Mouse (Mus musculus) layer of hippocampus, adult 8-10 months (tissue): ENCODE results near the gene Poc1a. TPM values are rescaled to one million over a fixed set of nuclear protein-coding genes. Genes with fewer than 3 reads are reported as not detected.

Experiments used
- DNase-seq, 2 experiments: peaks; one replicate each; pipeline ENCODE4 v3.0.0; 2022; ENCODE audit warnings: low spot score in 2 of 2
- total RNA-seq, 4 experiments: library from RNA; stranded (reverse); gene quantifications; 2 replicates each; pipeline ENCODE4 v1.2.4; 2022

Gene Poc1a
- total RNA-seq, 4 experiments from 2014 or later, result 14.7 to 17.7 (median 16.2) TPM

DNA sequence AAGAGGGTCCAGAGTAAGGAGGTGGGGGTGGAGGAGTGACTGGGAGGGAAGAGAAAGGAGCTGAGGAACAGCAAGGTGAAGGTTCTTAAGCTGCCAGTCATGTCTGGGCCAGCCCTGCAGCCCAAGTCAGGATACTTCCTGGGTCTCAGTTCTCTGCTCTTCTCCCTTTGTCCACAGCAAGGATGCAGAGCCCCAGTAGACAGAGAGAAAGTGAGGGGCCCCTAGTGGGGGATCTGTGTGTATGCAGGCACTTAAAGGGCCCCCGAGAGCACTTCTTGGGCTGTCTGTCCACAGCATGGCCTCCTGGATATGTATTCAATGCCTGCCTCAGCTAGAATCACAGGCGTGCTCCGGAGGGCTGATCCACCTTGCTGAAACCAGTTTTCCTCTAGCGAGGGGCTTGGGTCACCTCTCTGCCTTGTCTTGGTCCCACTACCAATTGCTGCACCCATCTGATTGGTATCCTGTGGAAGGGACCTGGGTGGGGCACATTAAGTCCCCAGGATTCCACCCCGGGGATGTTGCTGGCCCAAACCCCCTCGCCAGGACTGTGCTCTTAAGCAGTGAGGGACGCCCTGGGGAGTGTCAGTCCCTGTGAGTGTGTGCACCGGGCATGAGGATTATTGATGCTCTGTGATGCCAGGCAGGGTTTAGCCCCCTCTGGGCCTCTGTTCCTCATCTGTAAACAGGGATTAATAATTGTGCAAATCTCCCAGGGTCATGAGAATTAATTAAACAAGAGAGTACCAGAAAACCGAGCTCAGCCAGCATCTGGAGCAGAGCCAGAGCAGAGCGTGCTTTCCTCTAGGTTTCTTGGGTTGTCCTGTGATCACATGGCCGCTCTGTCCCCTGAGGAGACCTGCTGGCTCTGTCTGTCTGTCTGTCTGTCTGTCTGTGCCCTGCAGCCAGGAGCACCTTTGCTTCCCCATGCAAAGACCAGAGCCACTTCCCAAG, 114.1 kb downstream of the Poc1a start:
- DNase-seq, result no peak

- no peak for DNase-seq
Measured at GRCm38 (mm10) chr9:106397733-106398132, 116.9 kb downstream of the Poc1a start.

DNA sequence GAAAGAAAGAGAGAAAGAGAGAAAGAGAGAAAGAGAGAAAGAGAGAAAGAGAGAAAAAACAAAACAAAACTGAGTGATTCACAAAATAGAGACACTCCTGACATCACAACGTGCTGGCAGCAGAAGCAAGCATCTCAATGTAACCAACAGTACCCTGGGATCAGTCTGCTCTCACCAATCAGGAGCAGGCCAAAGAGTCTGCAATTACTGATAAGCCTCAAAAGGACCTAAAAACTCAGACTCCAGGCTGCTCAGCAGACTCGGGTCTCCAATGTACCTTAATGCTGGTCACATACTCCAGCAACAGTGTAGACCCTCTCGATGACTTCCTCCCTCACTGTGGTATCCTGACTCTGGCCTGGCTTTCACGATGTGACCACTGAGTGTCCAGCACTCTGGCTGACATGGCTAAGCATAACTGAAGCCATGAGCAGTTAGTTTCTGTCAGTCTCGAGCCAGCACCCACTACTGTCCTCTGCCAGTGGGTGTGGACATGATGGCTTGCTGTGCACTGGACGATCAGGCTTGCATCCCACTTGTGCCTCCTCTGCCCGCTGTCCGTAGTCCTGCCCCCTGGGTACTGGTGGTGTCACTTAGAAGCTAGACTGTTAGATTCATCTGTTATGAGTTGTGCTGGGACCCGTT, 117.9 kb downstream of the Poc1a start:
- no peak for DNase-seq

GRCm38 (mm10) chr9:106399808-106400207, 118.9 kb downstream of the Poc1a start:
- no peak for DNase-seq

Other genes starting within 250 kb of the Poc1a start
- gene Col6a4, start 184.3 kb upstream of the Poc1a start, total RNA-seq, result 1 to 10 TPM in 3 of 4 experiments, under 1 TPM in 1; 0.68 to 3.9 (median 2.3) TPM
- gene Glyctk, start 122.9 kb upstream of the Poc1a start, total RNA-seq, result 1 to 10 TPM; 3.5 to 6.2 (median 5.9) TPM
- gene Wdr82, start 110.1 kb upstream of the Poc1a start, total RNA-seq, result 100 to 1,000 TPM; 109 to 145 (median 125) TPM
- 10 to 100 TPM; 21.7 to 27.4 (median 23.0) TPM for gene Ppm1m, start 81.3 kb upstream of the Poc1a start, total RNA-seq
- 10 to 100 TPM; 53.5 to 61.3 (median 56.8) TPM for gene Twf2, start 78.0 kb upstream of the Poc1a start, total RNA-seq
- 1 to 10 TPM in 3 of 4 experiments, under 1 TPM in 1; 0.94 to 3.2 (median 2.1) TPM for gene Tlr9, start 58.5 kb upstream of the Poc1a start, total RNA-seq
- 100 to 1,000 TPM; 146 to 162 (median 156) TPM for gene Alas1, start 32.4 kb upstream of the Poc1a start, total RNA-seq
- 10 to 100 TPM; 78.0 to 84.8 (median 80.5) TPM for gene Dusp7, start 87.6 kb downstream of the Poc1a start, total RNA-seq
- 100 to 1,000 TPM; 250 to 295 (median 266) TPM for gene Rpl29, start 148.4 kb downstream of the Poc1a start, total RNA-seq
- 10 to 100 TPM; 14.0 to 21.3 (median 15.0) TPM for gene Acy1, start 157.3 kb downstream of the Poc1a start, total RNA-seq
- 10 to 100 TPM; 14.7 to 17.7 (median 17.0) TPM for gene Abhd14b, start 166.4 kb downstream of the Poc1a start, total RNA-seq
- 10 to 100 TPM; 35.6 to 44.4 (median 40.2) TPM for gene Abhd14a, start 166.6 kb downstream of the Poc1a start, total RNA-seq
- 100 to 1,000 TPM; 186 to 215 (median 199) TPM for gene Pcbp4, start 172.2 kb downstream of the Poc1a start, total RNA-seq
- 10 to 100 TPM in 3 of 4 experiments, 1 to 10 TPM in 1; 9.4 to 12.4 (median 10.6) TPM for gene Gpr62, start 184.9 kb downstream of the Poc1a start, total RNA-seq
- gene Rrp9, start 194.9 kb downstream of the Poc1a start, total RNA-seq, result 10 to 100 TPM; 32.7 to 42.1 (median 33.2) TPM
- 10 to 100 TPM in 1 of 4 experiments, 1 to 10 TPM in 3; 6.0 to 10.9 (median 7.4) TPM for gene Parp3, start 195.9 kb downstream of the Poc1a start, total RNA-seq
- gene Iqcf1, start 218.9 kb downstream of the Poc1a start, total RNA-seq, result not detected
- not detected for gene Iqcf5, start 233.5 kb downstream of the Poc1a start, total RNA-seq